Mouse (Mus musculus): ENCODE measurements around the gene Fam214b.

DNA sequence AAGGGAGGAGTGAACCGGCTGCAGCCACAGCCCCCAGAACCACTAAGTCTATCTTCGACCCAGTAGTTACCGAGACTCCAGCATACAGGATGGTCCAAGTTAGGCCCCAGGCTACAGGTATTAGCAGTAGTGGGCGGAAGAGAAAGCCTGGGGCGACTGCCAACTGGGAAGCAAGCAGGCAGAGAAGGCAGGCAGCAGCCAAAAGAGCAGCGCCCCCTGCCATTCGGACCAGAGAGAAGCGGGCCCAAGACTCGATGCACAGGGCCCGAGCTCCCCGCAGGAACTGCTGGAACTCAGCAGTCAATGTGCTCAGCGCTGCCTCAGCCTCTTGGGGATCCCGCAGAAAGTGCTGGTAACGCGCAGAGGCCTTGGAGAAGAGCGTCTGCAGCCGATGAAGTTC, 24.7 kb downstream of the Fam214b start:
- TF ChIP-seq CTCF (IDR thresholded peaks at IDR 0.05; ENCODE audit: insufficient read depth, low read depth, low read length) (no peak), POLR2A (IDR thresholded peaks at IDR 0.05; ENCODE audit: insufficient read depth, low read depth, low read length) (no peak)
